Mouse (Mus musculus): ENCODE data around the gene Calhm2. TPM values are rescaled to one million over a fixed set of nuclear protein-coding genes. Genes with fewer than 3 reads are reported as not detected.

The Calhm2 gene
- 1 to 10 TPM; 4.1 to 5.2 TPM for total RNA-seq (2021)
- long read RNA-seq, experiment 1: 0 reads
- long read RNA-seq, experiment 2, partial matches to known transcripts: 0 of 1 reads
- long read RNA-seq, experiment 2, other reads (novel, unspliced or antisense): 0 of 1 reads

GRCm38 (mm10) chr19:47137771-47138421 is at the start of gene Calhm2:
Gene Calhm2, minus strand, starts transcription at chr19:47138294.
- intact Hi-C loops (cut with DNase I): no loop called here
- peak; percentile 70 to 73 for DNase-seq

DNA sequence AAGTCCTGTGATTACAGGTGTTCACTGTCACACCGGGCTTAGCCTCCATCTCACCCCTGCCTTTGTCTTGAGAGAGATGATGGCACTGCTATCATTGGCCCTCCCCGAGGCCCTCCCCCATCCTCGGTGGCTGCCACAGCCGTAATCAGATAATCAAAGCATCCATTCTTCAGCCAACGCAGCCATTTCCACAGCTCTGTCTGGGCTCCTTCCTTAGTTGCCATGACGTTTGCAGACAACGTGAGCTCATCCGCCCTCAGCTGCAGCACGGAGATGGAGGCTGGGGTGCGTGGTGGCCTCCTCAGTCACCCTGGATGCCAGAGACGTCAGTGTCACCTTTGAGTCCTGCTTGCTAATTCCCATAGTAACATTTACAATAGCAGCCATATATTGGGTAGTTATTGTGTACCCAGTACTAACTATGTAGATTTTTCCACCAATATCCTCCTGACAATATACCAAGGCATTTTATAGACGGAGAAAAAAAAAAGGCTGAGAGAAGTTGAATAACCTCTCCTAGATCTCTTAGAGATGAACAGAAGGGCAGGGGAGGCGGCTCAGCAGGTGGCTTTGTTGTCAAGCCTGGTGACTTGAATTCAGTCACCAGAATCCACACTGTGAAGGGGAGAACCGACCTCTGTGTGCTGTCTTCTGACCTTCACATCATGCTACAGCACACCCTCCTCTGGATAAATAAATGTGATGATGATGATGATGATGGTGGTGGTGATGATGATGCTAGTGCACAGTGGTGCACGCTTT is 48.6 kb upstream of the Calhm2 start:
- no peak for DNase-seq
- intact Hi-C loops (cut with DNase I): no loop called here

- intact Hi-C loops (cut with DNase I): no loop called here
- no peak for DNase-seq
Observed at GRCm38 (mm10) chr19:47184736-47185135, 46.6 kb upstream of the Calhm2 start.

GRCm38 (mm10) chr19:47184221-47184620 is 46.1 kb upstream of the Calhm2 start:
- DNase-seq: no peak
- intact Hi-C loops (cut with DNase I): no loop called here

DNA sequence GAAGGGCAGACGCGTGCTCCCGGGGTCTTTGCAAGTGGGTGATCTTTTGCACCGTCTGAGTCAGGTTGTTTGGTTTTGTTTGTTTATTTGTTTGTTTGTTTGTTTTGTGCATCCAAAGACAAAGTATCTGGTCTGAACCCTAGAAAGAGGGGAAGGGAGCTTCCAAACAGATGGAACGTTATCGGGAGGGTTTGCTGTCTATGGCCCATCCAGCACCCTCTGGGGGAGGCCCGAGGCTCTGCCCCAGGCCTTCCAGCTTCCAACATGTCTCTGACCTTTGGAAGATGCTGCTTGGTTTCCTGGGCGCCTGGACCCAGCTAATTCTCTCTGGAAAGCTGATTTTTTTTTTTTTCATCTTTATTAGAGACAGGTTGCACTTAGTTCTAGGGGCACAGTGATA is 41.9 kb upstream of the Calhm2 start:
- no peak for DNase-seq
- intact Hi-C loops (cut with DNase I): no loop called here

- intact Hi-C loops (cut with DNase I): loop anchor here (5.0 kb wide), 1 partner anchor 78 kb away; no protein-coding TSS in a partner anchor
- DNase-seq: no peak
Observed at GRCm38 (mm10) chr19:47179272-47179809, 41.2 kb upstream of the Calhm2 start.

- DNase-seq: peak; percentile 39 to 60
- intact Hi-C loops (cut with DNase I): loop anchor here (5.0 kb wide), 1 partner anchor 79 kb away; no protein-coding TSS in a partner anchor
Observed at GRCm38 (mm10) chr19:47178431-47179271, 40.6 kb upstream of the Calhm2 start, which contains the start of gene Neurl1a. Gene Neurl1a, plus strand, starts transcription at chr19:47178820.

- peak; percentile 12 for DNase-seq
Observed at GRCm38 (mm10) chr19:47178001-47178400, 39.9 kb upstream of the Calhm2 start.

DNA sequence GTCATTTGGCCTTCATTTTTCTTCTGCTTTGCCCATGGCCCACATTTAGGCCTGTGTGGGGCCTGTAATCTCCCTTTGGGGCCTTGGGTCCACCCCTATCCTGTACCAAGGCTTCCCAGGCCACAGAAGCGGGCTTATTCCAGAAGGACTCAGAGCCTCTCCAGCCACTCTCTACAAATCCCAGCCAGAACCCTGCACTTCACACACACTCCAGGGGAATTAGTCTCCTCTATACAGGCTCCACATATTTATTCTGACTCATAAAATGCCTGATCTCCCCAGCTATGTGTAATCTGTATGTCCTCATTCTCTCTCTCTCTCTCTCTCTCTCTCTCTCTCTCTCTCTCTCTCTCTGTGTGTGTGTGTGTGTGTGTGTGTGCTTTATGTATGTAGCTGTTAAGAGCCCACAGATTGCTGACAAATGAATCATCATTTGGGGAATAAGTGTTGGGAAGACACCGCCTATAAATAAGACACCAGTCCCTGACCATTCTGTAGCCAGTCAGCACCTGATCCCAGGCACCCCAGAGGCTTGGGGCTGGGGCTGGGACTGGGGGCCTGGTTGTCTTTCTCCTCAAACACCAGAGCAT is 38.9 kb upstream of the Calhm2 start:
- intact Hi-C loops (cut with DNase I): loop anchor here (2.0 to 5.0 kb wide), 2 partner anchors 80 to 162 kb away; no protein-coding TSS in a partner anchor
- no peak for DNase-seq

More at GRCm38 (mm10) chr19:47178001-47178400, 39.9 kb upstream of the Calhm2 start:
- intact Hi-C loops (cut with DNase I): loop anchor here (5.0 kb wide), 1 partner anchor 79 kb away; no protein-coding TSS in a partner anchor

DNA sequence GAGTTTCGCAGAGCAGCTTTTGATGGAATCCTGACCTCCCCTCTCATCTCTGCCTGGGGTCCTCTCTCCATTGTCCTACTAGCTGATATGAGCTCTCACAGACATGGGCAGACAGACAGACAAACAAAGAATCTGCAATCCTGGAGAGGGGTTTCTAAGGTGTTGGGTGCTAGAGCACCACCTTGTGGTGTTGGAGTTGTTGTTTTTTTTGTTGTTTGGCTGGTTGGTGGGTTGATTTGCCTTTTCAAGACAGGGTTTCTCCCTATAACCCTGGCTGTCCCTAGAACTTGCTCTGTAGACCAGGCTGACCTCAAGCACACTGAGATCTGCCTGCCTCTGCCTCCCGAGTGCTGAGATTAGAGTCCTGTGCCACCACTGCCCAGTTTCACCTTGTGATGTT is 37.4 kb upstream of the Calhm2 start:
- intact Hi-C loops (cut with DNase I): loop anchor here (5.0 kb wide), 1 partner anchor 82 kb away; no protein-coding TSS in a partner anchor
- no peak for DNase-seq

DNA sequence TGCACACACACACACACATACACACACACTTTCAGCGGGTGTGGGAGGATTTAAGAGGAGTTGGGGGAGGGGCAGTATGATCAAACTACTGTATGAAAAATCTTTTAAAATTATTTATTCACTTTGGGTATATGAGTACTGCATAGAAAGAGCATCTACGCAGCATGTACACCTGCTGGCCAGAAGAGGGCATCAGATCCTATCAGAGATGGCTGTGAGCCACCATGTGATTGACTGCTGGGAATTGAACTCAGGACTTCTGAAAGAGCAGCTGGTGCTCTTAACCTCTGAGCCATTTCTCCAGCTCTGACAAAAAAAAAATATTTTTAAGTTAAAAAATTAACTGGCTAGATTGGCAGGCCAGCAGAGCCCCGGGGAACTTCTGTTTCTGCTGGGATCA is 36.4 kb upstream of the Calhm2 start:
- intact Hi-C loops (cut with DNase I): no loop called here

GRCm38 (mm10) chr19:47168793-47169412 is 30.8 kb upstream of the Calhm2 start:
- DNase-seq: peak; percentile 83 to 91
- intact Hi-C loops (cut with DNase I): loop anchor here (1.0 kb wide), 1 partner anchor 48 kb away; no protein-coding TSS in a partner anchor

More for the DNA sequence above, 36.4 kb upstream of the Calhm2 start:
- peak in 1 of 2 experiments; percentile 35 for DNase-seq

GRCm38 (mm10) chr19:47168223-47168622 is 30.1 kb upstream of the Calhm2 start:
- peak; percentile 21 to 34 for DNase-seq
- intact Hi-C loops (cut with DNase I): no loop called here

- DNase-seq: peak in 1 of 2 experiments; percentile 10
- intact Hi-C loops (cut with DNase I): no loop called here
Observed at GRCm38 (mm10) chr19:47167617-47168214, 29.6 kb upstream of the Calhm2 start.

DNA sequence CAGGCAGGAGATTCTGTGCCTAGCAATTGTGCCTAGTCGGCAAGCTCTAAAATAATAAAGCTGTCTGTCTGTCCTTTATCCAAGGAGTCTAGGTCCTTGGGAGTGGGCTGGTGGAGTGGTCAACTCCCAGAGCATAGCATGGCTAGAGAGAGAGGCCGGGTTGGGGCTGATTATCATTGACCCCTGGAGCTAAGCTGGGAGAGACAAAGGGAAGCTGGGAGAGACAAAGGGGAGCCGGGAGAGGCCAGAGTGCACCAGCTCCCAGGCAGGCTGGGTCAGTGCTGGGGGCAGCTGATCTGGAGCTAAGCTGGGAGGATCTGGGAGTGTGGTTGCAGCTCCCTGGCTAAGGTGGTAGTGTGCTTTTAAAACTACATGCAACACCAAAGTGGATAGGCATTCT is 28.7 kb upstream of the Calhm2 start:
- DNase-seq: no peak
- intact Hi-C loops (cut with DNase I): no loop called here

GRCm38 (mm10) chr19:47163176-47163744 is 25.2 kb upstream of the Calhm2 start:
- no peak for DNase-seq
- intact Hi-C loops (cut with DNase I): no loop called here

- no peak for DNase-seq
- intact Hi-C loops (cut with DNase I): no loop called here
Observed at GRCm38 (mm10) chr19:47161669-47162068, 23.6 kb upstream of the Calhm2 start.

GRCm38 (mm10) chr19:47157664-47158063 is 19.6 kb upstream of the Calhm2 start, which contains the start of gene Calhm3:
Gene Calhm3, minus strand, starts transcription at chr19:47157764.
- no peak for DNase-seq
- intact Hi-C loops (cut with DNase I): no loop called here
